Mouse (Mus musculus): Measurements from ENCODE around the gene Fam171a1. TPM values are rescaled to one million over a fixed set of nuclear protein-coding genes. Genes with fewer than 3 reads are reported as not detected.
"Not testable (repeated sequence)": the region's sequence is repeated elsewhere in the genome, so short reads cannot be mapped to it uniquely, and the experiment has no call there.

Fam171a1 gene
- polyA plus RNA-seq (2016; fragmentation: Nextera tagmentation; extraction: Ambion mirVana) = 32.8 and 34.3 TPM in 2 replicates

DNA sequence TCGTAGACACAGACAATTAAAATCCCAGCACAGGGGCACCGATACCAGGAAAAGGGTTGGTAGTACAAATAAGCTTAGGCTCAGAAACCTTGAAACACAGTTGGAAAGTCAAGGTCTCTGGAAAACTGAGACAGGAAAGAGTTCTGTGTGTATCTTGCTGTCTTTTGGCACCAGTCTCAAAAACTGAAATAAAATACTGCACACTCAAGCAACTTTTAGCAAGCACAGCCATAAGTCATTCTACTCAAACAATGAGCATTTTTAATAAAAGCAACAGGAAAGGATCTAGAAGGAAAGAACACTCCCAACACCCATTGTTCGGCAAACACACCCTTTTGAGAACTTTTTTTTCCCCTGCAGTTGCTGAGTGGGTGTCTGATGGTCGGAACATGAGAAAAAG, at the start of gene Fam171a1:
Gene Fam171a1, plus strand, starts transcription at position 359 of the 400 bp plus-strand sequence.
- Histone ChIP-seq H3K36me3 (no peaks in the 10 kb centered on the region), H3K4me3 (no peak within 1 kb of the TSS), H3K27me3 (replicated peaks) (no peaks in the 10 kb centered on the region), H3K4me2 (no peak within 1 kb of the TSS), H3K9ac (no peak within 1 kb of the TSS), H3K4me1 (replicated peaks) (0 out of 2 replicates have a peak, but pooled peaks cover 5% of the 10 kb centered on the region), H3K9me3 (replicated peaks) (no peaks in the 10 kb centered on the region), H3K27ac (ENCODE audit: poor library complexity, severe bottlenecking) (no peak within 1 kb of the TSS)
- ATAC-seq (ENCODE audit: insufficient number of reproducible peaks, low FRiP score) = no peak
- WGBS = 68% methylated on average over 4 of the region's 4 CpGs

DNA sequence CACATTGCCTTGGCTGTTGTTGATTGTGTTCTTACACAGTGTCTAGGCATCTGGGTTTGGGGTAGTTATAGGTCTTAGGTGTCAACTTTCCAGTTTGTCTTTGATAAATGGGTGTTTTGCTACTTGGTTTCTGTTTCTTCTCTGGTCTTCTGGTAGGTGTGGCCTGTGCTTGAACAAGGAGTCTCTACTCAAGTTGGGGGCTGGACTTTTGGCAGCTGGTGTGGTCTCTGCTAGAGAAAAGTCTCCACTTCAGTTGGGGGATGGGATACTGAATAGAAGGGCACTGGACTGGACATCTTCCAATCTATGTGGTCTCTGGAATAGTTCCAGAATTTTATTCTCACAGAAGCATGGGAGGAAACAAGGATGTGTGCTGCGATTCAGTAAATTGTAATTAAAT, 44.9 kb upstream of the Fam171a1 start:
- H3K4me2 ChIP-seq = no peak overlapping the region
- H3K4me3 ChIP-seq = no peak overlapping the region
- ATAC-seq (ENCODE audit: insufficient number of reproducible peaks, low FRiP score) = no peak
- H3K36me3 ChIP-seq = no peaks in the 10 kb centered on the region
- H3K9ac ChIP-seq = no peak overlapping the region
- no peaks in the 10 kb centered on the region for H3K27me3 ChIP-seq (replicated peaks)
- 92% methylated on average over 1 of the region's 1 CpGs for WGBS
- H3K27ac ChIP-seq (ENCODE audit: poor library complexity, severe bottlenecking) = no peak overlapping the region
- peaks cover 14% of the 10 kb centered on the region for H3K9me3 ChIP-seq (replicated peaks)
- H3K4me1 ChIP-seq (replicated peaks) = no peaks in the 10 kb centered on the region

DNA sequence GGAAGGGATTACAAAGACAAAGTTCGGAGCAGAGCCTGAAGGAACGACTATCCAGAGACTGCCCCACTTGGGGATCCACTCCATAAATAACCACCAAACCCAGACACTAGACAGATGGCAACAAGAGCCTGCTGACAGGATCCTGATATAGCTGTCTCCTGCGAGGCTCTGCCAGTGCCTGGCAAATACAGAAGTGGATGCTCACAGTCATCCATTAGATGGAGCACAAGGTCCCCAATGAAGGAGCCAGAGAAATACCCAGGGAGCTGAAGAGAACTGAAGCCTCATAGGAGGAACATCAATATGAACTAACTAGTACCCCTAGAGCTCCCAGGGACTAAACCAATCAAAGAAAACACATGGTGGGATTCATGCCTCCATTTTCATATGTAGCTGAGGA, 25.7 kb upstream of the Fam171a1 start:
- not testable (repeated sequence) for H3K36me3 ChIP-seq; H3K9me3 ChIP-seq (replicated peaks); H3K4me2 ChIP-seq; ATAC-seq (ENCODE audit: insufficient number of reproducible peaks, low FRiP score); H3K4me3 ChIP-seq; H3K9ac ChIP-seq; H3K4me1 ChIP-seq (replicated peaks); H3K27ac ChIP-seq (ENCODE audit: poor library complexity, severe bottlenecking); H3K27me3 ChIP-seq (replicated peaks)
- 26% methylated on average over 3 of the region's 3 CpGs for WGBS

DNA sequence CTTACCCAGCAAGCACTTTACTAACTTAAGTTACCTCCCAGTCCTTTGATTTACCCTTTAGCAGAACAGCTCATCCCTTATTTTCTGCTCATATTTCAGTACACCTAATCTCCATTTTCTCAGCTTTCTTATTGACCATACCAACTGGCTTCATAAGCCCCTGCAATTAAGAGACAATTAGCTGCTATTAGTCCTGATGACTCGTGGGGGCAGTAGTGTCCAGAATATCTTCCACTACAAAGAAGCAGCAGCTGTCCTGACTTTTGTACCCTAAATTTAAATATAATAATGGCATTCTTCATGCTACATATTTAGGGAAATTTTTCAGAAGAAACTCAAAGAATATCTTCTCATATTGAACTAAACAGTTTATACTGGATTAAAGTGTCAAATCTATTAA, 24.8 kb upstream of the Fam171a1 start:
- Histone ChIP-seq H3K4me2 (no peak overlapping the region), H3K9me3 (replicated peaks) (no peaks in the 10 kb centered on the region), H3K9ac (no peak overlapping the region), H3K4me1 (replicated peaks) (no peaks in the 10 kb centered on the region), H3K4me3 (no peak overlapping the region), H3K27ac (ENCODE audit: poor library complexity, severe bottlenecking) (no peak overlapping the region), H3K27me3 (replicated peaks) (no peaks in the 10 kb centered on the region), H3K36me3 (no peaks in the 10 kb centered on the region)
- ATAC-seq (ENCODE audit: insufficient number of reproducible peaks, low FRiP score) = no peak
- WGBS = 13% methylated on average over 1 of the region's 1 CpGs

DNA sequence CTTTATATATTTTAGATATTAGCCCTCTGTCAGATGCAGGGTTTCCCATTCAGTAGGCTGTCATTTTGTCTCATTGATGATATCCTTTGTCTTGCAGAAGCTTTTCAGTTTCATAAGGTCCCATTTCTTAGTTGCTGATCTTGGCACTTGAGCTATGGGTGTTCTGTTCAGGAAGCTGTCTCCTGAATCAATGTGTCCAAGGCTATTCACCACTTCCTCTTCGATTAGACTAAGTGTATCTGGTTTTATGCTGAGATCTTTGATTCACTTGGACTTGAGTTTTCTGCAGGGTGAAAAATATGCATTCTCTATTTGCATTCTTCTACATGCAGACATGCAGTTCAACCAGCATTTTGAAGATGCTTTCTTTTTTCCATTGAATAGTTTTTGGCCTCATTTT, 17.9 kb upstream of the Fam171a1 start:
- no peaks in the 10 kb centered on the region for H3K36me3 ChIP-seq

DNA sequence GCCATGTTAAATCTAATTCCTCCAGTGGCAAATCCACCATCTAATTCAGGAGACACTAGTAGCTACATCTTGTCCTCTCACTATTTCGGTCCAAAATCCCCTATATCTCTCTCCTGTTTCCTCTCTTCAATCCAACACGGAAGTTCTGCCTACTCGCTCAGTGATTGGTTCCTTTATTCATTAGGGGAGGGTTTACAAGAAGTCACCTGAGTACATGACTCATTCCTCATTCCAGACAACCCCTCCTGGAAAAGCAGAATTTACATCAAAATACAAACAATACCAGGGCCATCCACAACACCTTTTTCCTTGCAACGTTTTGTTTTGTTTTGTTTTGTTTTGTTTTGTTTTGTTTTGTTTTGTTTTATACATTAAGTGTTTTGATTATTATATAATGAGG, 14.1 kb upstream of the Fam171a1 start:
- Histone ChIP-seq H3K9ac (no peak overlapping the region), H3K4me1 (replicated peaks) (no peaks in the 10 kb centered on the region), H3K27ac (ENCODE audit: poor library complexity, severe bottlenecking) (no peak overlapping the region), H3K36me3 (no peaks in the 10 kb centered on the region), H3K4me3 (no peak overlapping the region), H3K4me2 (no peak overlapping the region), H3K27me3 (replicated peaks) (no peaks in the 10 kb centered on the region), H3K9me3 (replicated peaks) (0 out of 2 replicates have a peak, but pooled peaks cover 5% of the 10 kb centered on the region)
- ATAC-seq (ENCODE audit: insufficient number of reproducible peaks, low FRiP score) = no peak
- WGBS = 75% methylated on average over 4 of the region's 4 CpGs

More for the DNA sequence above, 17.9 kb upstream of the Fam171a1 start:
- H3K27ac ChIP-seq (ENCODE audit: poor library complexity, severe bottlenecking) = no peak overlapping the region
- no peak overlapping the region for H3K4me2 ChIP-seq
- ATAC-seq (ENCODE audit: insufficient number of reproducible peaks, low FRiP score) = no peak
- H3K4me3 ChIP-seq = no peak overlapping the region
- WGBS = 66% methylated on average over 1 of the region's 1 CpGs
- no peaks in the 10 kb centered on the region for H3K4me1 ChIP-seq (replicated peaks)
- H3K9ac ChIP-seq = no peak overlapping the region
- H3K27me3 ChIP-seq (replicated peaks) = no peaks in the 10 kb centered on the region
- H3K9me3 ChIP-seq (replicated peaks) = 0 out of 2 replicates have a peak, but pooled peaks cover 5% of the 10 kb centered on the region

DNA sequence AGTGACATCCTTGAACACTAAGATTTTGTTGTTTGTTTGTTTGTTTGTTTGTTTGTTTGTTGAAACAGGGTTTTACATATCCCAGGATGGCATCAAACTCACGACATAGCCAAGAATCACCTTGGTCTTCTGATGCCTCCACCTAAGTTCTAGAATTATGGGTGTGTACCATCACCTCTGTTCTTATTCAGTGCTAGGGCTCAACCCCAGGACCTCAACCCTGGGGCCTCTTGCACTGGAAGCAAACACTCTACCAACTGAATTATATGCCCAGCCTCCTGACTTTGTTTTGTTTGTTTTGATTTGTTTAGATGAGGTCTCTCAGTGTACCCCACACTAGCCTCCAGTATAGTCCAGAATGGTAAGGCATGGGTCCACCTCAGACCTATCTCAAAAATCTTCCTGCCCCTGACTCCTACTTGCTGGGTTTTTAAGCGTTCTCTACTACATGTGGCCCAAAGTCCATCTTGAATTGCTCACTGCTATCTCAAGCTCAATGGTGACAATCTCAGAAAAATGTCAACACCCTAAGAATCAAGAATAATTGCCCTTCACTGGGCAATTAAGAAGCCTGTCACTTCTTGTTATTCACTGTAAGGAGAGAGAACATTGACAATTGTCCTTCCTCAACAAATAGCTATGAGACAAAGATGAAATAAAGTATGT, 12.6 kb upstream of the Fam171a1 start:
- no peaks in the 10 kb centered on the region for H3K36me3 ChIP-seq
- H3K27ac ChIP-seq (ENCODE audit: poor library complexity, severe bottlenecking) = no peak overlapping the region
- WGBS = 65% methylated on average over 2 of the region's 2 CpGs
- no peak overlapping the region for H3K4me3 ChIP-seq
- H3K27me3 ChIP-seq (replicated peaks) = no peaks in the 10 kb centered on the region
- H3K9ac ChIP-seq = no peak overlapping the region
- H3K9me3 ChIP-seq (replicated peaks) = 0 out of 2 replicates have a peak, but pooled peaks cover 5% of the 10 kb centered on the region
- no peak overlapping the region for H3K4me2 ChIP-seq
- H3K4me1 ChIP-seq (replicated peaks) = no peaks in the 10 kb centered on the region
- ATAC-seq (ENCODE audit: insufficient number of reproducible peaks, low FRiP score) = no peak

DNA sequence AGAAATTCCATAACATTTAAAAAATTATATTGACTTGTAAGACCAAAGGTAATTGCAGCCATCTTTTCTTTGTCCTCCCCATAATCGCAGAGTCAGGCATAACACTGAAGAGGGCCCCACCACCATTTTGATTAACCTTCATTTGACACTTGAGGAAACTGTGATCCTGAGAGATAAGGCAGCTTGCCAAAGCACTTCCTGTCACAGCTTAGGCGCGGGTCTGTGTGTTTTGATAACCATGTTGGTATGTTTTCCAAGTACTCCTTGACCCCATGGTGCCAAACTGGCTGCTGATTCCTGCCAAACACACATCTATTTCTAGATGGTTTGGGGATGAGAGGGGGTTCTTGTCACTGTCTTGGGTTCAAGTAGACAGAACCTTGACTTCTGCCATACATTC, 11.7 kb upstream of the Fam171a1 start:
- Histone ChIP-seq H3K36me3 (no peaks in the 10 kb centered on the region), H3K4me2 (no peak overlapping the region), H3K9ac (no peak overlapping the region), H3K9me3 (replicated peaks) (0 out of 2 replicates have a peak, but pooled peaks cover 5% of the 10 kb centered on the region), H3K27ac (ENCODE audit: poor library complexity, severe bottlenecking) (no peak overlapping the region), H3K27me3 (replicated peaks) (no peaks in the 10 kb centered on the region), H3K4me1 (replicated peaks) (no peaks in the 10 kb centered on the region), H3K4me3 (no peak overlapping the region)
- no peak for ATAC-seq (ENCODE audit: insufficient number of reproducible peaks, low FRiP score)
- 33% methylated on average over 3 of the region's 3 CpGs for WGBS

DNA sequence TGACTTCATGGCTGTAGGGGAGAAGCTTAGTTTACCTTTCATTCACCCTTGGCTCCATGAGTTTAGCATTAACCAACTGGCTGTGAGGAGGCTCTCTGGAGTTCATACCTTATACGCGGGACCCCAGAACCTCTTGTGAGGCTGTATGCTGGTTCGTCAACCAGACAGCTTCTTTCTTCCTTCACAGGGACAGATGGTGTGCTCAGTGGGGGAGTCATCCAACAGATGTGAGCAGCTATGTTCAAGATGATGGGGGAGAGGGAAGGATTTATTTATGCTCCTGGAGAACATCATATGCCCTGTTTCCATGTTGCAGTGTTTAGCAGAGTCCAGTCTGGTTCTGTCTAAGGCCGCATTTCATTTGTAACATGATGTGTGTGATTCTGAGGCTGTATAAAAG, 6.6 kb upstream of the Fam171a1 start:
- no peak overlapping the region for H3K9ac ChIP-seq
- H3K27me3 ChIP-seq (replicated peaks) = no peaks in the 10 kb centered on the region
- H3K4me2 ChIP-seq = no peak overlapping the region
- H3K36me3 ChIP-seq = no peaks in the 10 kb centered on the region
- no peak overlapping the region for H3K27ac ChIP-seq (ENCODE audit: poor library complexity, severe bottlenecking)
- WGBS = 79% methylated on average over 4 of the region's 4 CpGs
- no peak overlapping the region for H3K4me3 ChIP-seq
- ATAC-seq (ENCODE audit: insufficient number of reproducible peaks, low FRiP score) = no peak
- no peaks in the 10 kb centered on the region for H3K4me1 ChIP-seq (replicated peaks)
- H3K9me3 ChIP-seq (replicated peaks) = no peaks in the 10 kb centered on the region

DNA sequence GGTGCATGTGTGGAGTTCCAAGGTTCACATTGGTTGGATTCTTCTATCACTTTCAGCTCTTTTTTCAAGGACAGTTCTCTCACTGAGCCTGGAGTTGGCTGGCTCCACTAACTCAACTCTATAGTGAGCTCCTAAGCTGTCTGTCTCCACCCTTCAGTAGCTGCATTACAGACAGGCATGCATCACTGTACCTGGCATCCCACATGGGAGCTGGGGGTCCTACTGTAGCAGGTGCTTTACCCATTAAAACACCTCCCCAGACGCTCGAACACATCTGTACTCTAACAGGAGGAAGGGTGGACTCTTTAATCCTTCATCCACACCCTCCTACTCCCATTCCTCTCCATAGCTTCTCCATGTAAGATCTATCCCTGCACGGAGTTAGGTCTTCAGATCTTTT, 5.6 kb upstream of the Fam171a1 start:
- H3K27ac ChIP-seq (ENCODE audit: poor library complexity, severe bottlenecking) = no peak overlapping the region
- H3K4me2 ChIP-seq = no peak overlapping the region
- WGBS = 74% methylated on average over 3 of the region's 3 CpGs
- no peaks in the 10 kb centered on the region for H3K9me3 ChIP-seq (replicated peaks)
- ATAC-seq (ENCODE audit: insufficient number of reproducible peaks, low FRiP score) = no peak
- H3K36me3 ChIP-seq = no peaks in the 10 kb centered on the region
- no peaks in the 10 kb centered on the region for H3K27me3 ChIP-seq (replicated peaks)
- 0 out of 2 replicates have a peak, but pooled peaks cover 1% of the 10 kb centered on the region for H3K4me1 ChIP-seq (replicated peaks)
- H3K9ac ChIP-seq = no peak overlapping the region
- no peak overlapping the region for H3K4me3 ChIP-seq

DNA sequence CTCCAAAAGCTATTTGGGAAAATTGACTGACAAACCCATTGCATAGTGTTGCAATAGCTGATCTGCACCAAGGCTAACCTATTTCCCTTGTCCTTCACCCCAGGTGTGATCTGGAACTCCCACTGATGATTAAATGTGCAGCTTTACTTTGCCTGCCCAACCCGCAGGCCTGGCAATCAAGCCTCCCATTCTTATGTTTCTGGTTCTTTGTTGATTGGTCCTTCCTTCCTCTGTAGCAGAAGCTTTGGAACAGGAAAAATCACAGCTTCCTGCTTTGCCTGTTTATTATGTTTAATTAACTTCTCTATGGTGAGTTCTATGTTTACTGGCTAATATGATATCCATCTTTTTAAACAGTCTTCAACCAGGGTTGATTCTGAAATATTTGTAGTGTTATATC, 5.2 kb upstream of the Fam171a1 start:
- 61% methylated on average over 1 of the region's 1 CpGs for WGBS

DNA sequence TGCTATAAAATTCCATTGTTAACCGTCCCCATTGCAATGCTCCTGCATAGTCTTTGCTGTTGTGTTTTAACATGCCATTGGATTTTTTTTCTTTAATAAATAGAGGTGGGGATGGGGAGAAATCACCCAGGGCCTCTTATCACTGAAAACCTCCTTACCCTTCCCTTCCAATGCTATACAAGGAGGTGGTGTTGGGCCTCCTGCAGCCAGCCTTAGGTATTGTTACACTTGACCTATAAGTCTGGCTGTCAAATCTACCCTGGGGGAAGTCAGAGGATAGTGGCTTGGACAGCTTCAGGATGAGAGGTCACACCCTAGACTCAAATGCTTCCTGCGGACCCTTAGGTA, 3.8 kb downstream of the Fam171a1 start:
- ATAC-seq (ENCODE audit: insufficient number of reproducible peaks, low FRiP score) = no peak
- peak overlapping the region; percentile 92 for H3K4me3 ChIP-seq
- no peak overlapping the region for H3K27ac ChIP-seq (ENCODE audit: poor library complexity, severe bottlenecking)
- no peaks in the 10 kb centered on the region for H3K36me3 ChIP-seq
- H3K9ac ChIP-seq = no peak overlapping the region
- no peaks in the 10 kb centered on the region for H3K27me3 ChIP-seq (replicated peaks)
- H3K9me3 ChIP-seq (replicated peaks) = no peaks in the 10 kb centered on the region
- WGBS = 37% methylated on average over 2 of the region's 2 CpGs
- peaks cover 23% of the 10 kb centered on the region for H3K4me1 ChIP-seq (replicated peaks)
- H3K4me2 ChIP-seq = peak overlapping the region; percentile 67

More for the DNA sequence above, 5.2 kb upstream of the Fam171a1 start:
- no peak for ATAC-seq (ENCODE audit: insufficient number of reproducible peaks, low FRiP score)
- H3K4me2 ChIP-seq = no peak overlapping the region
- H3K27me3 ChIP-seq (replicated peaks) = no peaks in the 10 kb centered on the region
- 0 out of 2 replicates have a peak, but pooled peaks cover 5% of the 10 kb centered on the region for H3K4me1 ChIP-seq (replicated peaks)
- H3K36me3 ChIP-seq = no peaks in the 10 kb centered on the region
- H3K4me3 ChIP-seq = no peak overlapping the region
- no peak overlapping the region for H3K9ac ChIP-seq
- no peaks in the 10 kb centered on the region for H3K9me3 ChIP-seq (replicated peaks)
- H3K27ac ChIP-seq (ENCODE audit: poor library complexity, severe bottlenecking) = no peak overlapping the region

All from heart, embryonic 12.5 days (tissue).